Mouse (Mus musculus) midbrain, embryonic 15.5 days (tissue): Measurements from ENCODE around the gene Ankrd23. TPM values are rescaled to one million over a fixed set of nuclear protein-coding genes. Genes with fewer than 3 reads are reported as not detected.
A peak's percentile ranks its signal among the peaks of the same experiment; 100 is the strongest.

ENCODE experiments used
- ATAC-seq: fragments of 200-750 bp; cut with Nextera tagmentation; replicated peaks from 2 replicates; pipeline ENCODE4 v1.8.0; 2017; ENCODE audit warnings: moderate TSS enrichment
- H3K27ac ChIP-seq: fragments of 300-500 bp; sonication (generic); 2 replicates; pipeline ENCODE4 v1.5.1; 2015; ENCODE audit warnings: mild to moderate bottlenecking, inconsistent platforms
- H3K27me3 ChIP-seq: fragments of 300-500 bp; sonication (generic); replicated peaks from 2 replicates; pipeline ENCODE4 v1.6.1; 2015; ENCODE audit warnings: inconsistent platforms
- H3K36me3 ChIP-seq: fragments of 300-500 bp; sonication (generic); replicated peaks from 2 replicates; pipeline ENCODE4 v1.6.1; 2015; ENCODE audit warnings: inconsistent platforms
- H3K4me1 ChIP-seq: fragments of 300-500 bp; sonication (generic); 2 replicates; pipeline ENCODE4 v1.6.1; 2015; ENCODE audit warnings: inconsistent platforms
- H3K4me2 ChIP-seq: fragments of 300-500 bp; sonication (generic); 2 replicates; pipeline ENCODE4 v1.6.1; 2015; ENCODE audit warnings: inconsistent platforms, mild to moderate bottlenecking, moderate library complexity
- H3K4me3 ChIP-seq: fragments of 300-500 bp; sonication (generic); 2 replicates; pipeline ENCODE4 v1.5.1; 2015; ENCODE audit warnings: mild to moderate bottlenecking, inconsistent platforms
- H3K9ac ChIP-seq: fragments of 300-500 bp; sonication (generic); 2 replicates; pipeline ENCODE4 v1.6.1; 2015; ENCODE audit warnings: mild to moderate bottlenecking, inconsistent platforms
- H3K9me3 ChIP-seq: fragments of 300-500 bp; sonication (generic); 2 replicates; pipeline ENCODE4 v1.6.1; 2016; ENCODE audit warnings: inconsistent platforms
- WGBS: fragments of 180-500 bp; shearing (Covaris S2); methylation state at CpG from one replicate; pipeline ENCODE4 v1.1.7; 2015; ENCODE audit warnings: mixed read lengths; 5-methylcytosine and 5-hydroxymethylcytosine counted together
- polyA plus RNA-seq: library from polyadenylated mRNA; unstranded; fragments of >200 nt; fragmentation: Nextera tagmentation; extraction: Ambion mirVana; gene quantifications from 2 replicates; pipeline ENCODE4 v1.2.1, GENCODE M21; 2015

The Ankrd23 gene
- polyA plus RNA-seq, 1 experiment from 2014 or later, result 23.5 TPM

DNA sequence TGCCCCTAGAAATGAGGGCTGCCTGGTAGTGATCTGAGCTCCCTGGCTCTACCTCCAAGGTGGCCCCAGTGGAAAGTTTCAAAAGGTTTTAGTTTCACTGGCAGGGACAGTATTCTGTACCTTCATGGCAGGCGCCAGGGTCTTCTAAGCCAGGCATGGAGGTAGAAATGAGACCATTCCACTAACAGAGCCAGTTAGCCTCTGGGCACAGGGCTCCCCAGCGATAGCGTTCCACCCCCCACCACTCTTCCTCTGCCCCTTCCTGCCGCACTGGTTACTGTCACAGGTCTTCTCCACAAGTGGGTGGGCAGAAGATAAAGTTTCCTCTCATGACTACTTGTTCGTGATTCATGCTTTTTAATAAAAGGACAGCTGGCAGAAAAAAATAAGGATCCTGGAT, 23.2 kb upstream of the Ankrd23 start:
- H3K27me3 ChIP-seq, result no peaks in the 10 kb centered on the region
- H3K4me3 ChIP-seq, result no peak overlapping the region
- no peaks in the 10 kb centered on the region for H3K36me3 ChIP-seq
- peaks cover 20% of the 10 kb centered on the region for H3K4me1 ChIP-seq
- H3K4me2 ChIP-seq, result no peak overlapping the region
- no peaks in the 10 kb centered on the region for H3K9me3 ChIP-seq
- no peak overlapping the region for H3K9ac ChIP-seq
- ATAC-seq, result no peak
- no peak overlapping the region for H3K27ac ChIP-seq
- 78% methylated on average over 5 of the region's 5 CpGs for WGBS

DNA sequence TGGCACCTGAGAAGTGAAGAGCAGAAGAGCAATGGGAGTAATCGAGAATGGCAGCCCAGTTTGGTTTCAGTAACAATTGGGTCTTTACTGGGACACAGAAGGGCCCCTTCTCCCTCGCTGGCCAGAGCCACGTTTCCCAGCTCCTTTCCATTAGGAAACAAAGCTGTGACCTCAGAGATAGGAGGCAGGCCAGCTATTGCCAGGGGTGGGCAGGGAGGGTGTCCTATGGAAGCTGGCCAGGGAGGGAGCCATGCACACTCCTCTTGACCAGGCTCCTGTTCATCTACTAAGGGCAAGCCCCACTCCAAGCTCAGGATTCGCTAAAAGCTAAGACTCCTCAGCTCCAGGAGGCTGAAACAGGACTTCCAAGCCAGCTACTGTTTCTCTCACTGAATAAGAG, 22.6 kb upstream of the Ankrd23 start:
- ATAC-seq, result no peak
- Histone ChIP-seq H3K4me1 (peaks cover 27% of the 10 kb centered on the region), H3K4me2 (peak overlapping the region; percentile 96; the same call in 1 of the 2 replicates), H3K9ac (no peak overlapping the region), H3K9me3 (no peaks in the 10 kb centered on the region), H3K4me3 (no peak overlapping the region), H3K36me3 (no peaks in the 10 kb centered on the region), H3K27ac (no peak overlapping the region), H3K27me3 (no peaks in the 10 kb centered on the region)
- 10% methylated on average over 4 of the region's 4 CpGs for WGBS

DNA sequence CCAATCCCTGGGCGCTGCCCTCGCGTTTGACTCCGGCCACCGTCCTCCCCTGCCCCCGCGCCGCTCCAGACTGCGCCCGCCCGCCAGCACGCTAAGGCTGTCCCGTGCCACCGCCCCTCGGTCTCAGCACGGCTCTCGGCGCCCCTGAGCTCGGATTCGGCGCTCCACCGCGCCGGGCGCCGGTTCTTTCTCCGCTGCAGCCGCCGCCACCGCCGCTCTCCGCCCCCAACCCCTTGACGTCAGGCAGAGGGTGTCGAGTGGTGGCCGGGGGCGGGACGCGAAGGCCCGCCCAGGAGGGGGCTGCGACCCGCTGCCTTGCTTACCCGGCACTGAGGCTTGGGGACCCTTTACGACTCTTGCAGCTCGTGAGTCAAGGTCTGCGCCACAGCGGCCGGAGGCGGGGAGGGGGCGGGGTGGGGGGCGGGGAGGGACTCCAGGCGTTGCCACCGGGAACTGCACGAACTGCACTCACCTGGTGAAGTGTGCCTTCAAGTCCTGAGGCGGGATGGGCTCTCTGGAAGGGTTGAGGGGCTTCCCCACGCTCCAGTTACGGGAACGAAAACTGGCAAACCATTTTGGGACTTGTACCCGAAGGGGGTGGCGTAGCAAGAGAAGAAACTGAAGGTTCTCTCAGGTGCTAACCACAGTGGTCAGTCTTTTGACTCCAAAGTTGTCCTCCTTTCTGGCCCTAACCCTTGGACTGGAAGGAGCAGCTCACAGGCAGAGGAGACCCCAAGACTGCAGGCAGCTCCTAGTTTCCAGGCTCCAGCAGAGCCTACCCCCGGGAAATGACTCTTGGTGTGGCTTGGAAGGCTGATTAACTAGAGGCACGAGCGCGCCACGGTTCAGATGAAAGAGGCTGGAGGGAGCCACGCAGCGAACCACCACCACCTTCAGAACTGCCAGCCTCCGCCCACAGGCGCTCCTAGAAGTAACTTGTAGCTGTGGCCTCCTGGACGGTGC, 21.6 kb upstream of the Ankrd23 start, which contains the start of gene Sema4c:
Sema4c (minus strand) TSS at position 319 of the 963 bp plus-strand sequence.
- Histone ChIP-seq H3K27ac (peak within 1 kb of the TSS; percentile 97), H3K4me1 (peaks cover 33% of the 10 kb centered on the region), H3K36me3 (peaks cover 8% of the 10 kb centered on the region), H3K4me3 (peak within 1 kb of the TSS; percentile 94), H3K9ac (peak within 1 kb of the TSS; percentile 99), H3K9me3 (no peaks in the 10 kb centered on the region), H3K4me2 (peak within 1 kb of the TSS; percentile 96), H3K27me3 (no peaks in the 10 kb centered on the region)
- WGBS, result under 1% methylated on average over 68 of the region's 69 CpGs
- peak; percentile 68 for ATAC-seq

DNA sequence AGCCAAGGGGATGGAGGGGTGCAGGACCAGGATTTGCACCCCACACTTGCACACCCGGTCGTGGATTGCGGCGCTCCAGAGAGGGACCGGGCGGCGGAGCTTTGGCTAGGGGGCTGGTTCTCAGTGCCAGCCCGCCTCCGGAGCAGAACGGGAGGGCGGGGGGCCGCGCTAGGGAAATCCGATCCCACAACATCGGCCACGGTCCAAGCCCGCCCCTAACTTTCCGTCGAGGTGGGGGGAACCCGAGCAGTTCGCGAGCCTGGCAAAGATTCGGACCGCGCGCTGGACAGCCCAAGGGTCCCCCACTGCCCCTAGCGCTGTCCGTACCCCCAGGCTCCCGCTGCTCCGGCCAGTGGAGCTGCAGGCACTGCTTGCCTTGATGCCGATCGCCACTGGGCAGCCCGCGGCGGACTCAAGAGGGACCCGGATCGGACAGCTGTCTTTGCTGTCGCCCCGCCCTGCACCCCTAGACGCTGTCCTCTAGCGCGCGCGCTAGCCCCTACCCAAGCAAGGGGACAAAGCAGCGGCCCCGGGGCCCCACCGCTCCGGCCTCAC, 20.9 kb upstream of the Ankrd23 start:
- H3K4me2 ChIP-seq, result peak overlapping the region; percentile 96
- ATAC-seq, result peak; percentile 71
- under 1% methylated on average over 48 of the region's 48 CpGs for WGBS

DNA sequence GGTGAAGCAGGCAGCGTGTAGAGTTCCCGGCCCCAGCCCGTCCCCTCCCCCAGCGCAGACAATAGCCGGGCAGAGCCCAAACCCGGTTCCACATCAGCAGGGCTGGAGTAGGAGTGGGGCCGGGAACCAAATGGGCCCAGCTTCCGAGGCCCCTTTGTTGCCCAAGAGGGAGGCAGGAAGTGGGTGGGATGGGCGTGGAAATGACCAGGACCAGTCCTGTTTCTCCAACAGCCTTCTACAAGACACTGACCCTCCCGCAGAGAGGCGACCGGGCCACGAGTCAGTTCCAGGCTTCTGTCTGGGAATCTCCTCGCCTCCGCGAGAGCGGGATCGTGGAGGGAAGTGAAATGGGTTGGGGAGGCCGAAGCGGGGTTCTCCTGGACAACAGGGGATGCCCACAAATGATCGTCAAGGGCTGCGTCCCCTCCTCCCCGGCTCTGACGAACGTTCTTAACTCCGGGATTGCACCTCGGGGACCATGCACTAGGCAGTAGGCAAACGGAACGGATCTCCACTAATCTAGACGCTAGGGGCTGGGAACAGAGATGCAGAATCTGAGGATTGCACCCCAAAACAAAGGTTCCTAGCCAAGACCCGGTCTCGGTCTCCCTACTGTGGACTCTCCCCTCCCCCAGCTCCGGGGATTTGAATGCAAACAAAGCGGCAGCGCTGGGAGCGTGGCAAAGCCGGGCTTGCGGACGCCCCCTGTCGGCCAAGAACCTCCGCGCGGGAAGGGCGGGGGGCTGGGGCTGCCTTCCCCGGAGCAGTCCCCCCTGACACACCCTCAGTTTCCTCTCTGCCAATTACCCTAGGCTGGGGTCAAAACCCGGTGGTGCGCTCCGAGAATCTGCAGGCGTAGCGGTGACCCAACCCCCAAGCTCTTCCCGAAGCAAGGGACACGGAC, 20.1 kb upstream of the Ankrd23 start:
- ATAC-seq, result peak; percentile 81
- Histone ChIP-seq H3K4me3 (peak overlapping the region; percentile 94), H3K9me3 (no peaks in the 10 kb centered on the region), H3K27me3 (no peaks in the 10 kb centered on the region), H3K27ac (peak overlapping the region; percentile 97), H3K9ac (peak overlapping the region; percentile 99), H3K36me3 (peaks cover 23% of the 10 kb centered on the region), H3K4me1 (peaks cover 33% of the 10 kb centered on the region), H3K4me2 (peak overlapping the region; percentile 96)
- under 1% methylated on average over 51 of the region's 52 CpGs for WGBS

More for the DNA sequence above, 20.9 kb upstream of the Ankrd23 start:
- Histone ChIP-seq H3K9me3 (no peaks in the 10 kb centered on the region), H3K36me3 (peaks cover 16% of the 10 kb centered on the region), H3K9ac (peak overlapping the region; percentile 99), H3K27me3 (no peaks in the 10 kb centered on the region), H3K4me3 (peak overlapping the region; percentile 94), H3K4me1 (peaks cover 33% of the 10 kb centered on the region), H3K27ac (peak overlapping the region; percentile 97)

DNA sequence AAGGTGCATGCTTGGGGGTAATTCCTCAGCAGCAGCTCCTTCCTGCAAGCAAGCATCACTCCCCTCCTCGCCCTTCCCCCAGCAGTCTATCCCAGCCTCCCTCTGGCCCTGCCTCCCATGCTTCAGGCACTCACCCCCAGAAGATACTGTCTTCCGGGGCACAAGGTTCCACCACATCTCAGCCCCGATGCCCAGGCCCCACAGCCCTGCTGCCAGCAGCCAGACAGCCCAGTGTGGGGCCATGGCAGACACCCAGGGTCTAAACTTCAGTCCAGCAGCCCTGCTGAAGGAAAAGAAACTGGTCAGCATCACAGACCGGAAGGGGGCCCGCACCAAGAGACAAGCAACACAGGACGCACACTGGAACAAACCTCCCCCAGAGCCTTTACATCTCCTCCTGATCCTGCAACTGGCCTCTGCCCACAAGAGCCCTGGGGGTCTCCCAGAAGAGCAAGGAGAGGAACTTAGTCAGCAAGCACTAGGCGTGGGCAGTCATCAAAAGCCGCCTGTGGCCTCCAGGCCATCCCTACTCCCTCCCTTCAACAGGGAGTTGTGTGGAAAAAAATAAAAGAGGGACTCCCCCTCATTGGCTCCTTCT, 19.2 kb upstream of the Ankrd23 start:
- no peak for ATAC-seq
- 2% methylated on average over 8 of the region's 8 CpGs for WGBS
- Histone ChIP-seq H3K4me2 (peak overlapping the region; percentile 96), H3K9ac (peak overlapping the region; percentile 99), H3K36me3 (peaks cover 32% of the 10 kb centered on the region), H3K27me3 (no peaks in the 10 kb centered on the region), H3K9me3 (no peaks in the 10 kb centered on the region), H3K27ac (peak overlapping the region; percentile 97), H3K4me3 (peak overlapping the region; percentile 94), H3K4me1 (peaks cover 33% of the 10 kb centered on the region)

DNA sequence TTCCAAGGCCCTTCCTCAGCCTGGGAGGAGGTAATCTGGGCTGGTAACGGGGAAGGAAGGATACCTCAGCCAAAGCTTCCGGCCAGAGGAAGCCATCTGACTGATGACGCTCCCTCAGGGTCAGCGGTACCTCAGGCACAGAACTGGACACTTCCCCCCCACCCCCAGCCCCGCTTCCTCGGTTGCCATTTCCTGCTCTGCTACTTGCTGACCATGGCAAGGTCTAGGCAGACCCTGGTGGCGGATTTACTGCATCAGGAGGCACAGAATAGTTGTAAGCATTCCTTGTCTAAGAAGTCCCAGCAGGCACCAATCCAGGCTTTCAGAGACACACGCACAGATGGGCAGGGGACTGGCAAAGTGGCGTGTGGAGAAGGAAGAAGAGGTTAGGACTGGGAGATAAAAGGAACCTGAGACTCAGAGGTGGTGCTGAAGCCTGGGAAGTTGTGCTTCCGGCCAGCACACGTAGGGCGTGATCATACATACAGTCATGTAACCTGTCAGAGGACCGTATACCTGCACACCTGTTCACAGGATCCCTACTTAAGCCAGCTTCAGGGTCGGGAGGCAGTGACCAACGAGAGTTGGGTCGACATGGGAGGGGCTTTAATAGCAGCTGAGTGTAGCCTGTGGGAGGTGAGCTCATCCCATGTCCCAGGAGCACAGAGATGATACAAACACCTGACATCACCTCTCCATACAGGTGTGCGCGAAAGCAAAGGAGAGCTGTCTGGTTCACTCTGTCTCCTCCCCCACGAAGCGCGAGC, 18.1 kb upstream of the Ankrd23 start:
- no peak for ATAC-seq
- peak overlapping the region; percentile 97; the same call in 1 of the 2 replicates for H3K27ac ChIP-seq
- peak overlapping the region; percentile 96 for H3K4me2 ChIP-seq
- WGBS, result 71% methylated on average over 21 of the region's 21 CpGs
- peaks cover 33% of the 10 kb centered on the region for H3K4me1 ChIP-seq
- peaks cover 43% of the 10 kb centered on the region for H3K36me3 ChIP-seq
- peak overlapping the region; percentile 94 for H3K4me3 ChIP-seq
- H3K9me3 ChIP-seq, result no peaks in the 10 kb centered on the region
- peak overlapping the region; percentile 99 for H3K9ac ChIP-seq
- H3K27me3 ChIP-seq, result no peaks in the 10 kb centered on the region

DNA sequence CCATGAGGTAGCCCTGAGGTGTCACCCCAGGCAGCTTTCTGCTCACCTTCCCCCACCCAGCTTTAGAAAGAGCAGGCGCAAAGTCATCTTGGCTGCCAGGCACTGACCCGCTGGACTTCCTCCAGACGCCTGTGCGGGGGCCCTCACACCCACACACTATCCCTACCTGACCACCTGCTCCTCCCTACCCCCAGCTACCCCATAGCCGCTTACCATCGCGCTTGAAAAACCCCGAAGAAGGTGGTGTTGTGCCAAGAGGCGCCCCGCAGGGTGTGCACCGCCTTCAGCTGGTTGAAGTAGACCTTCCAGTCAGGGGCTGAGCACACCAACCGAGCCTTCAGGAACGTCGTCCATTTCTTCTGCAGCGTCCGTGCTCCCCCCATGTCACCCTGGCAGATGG, 15.8 kb upstream of the Ankrd23 start:
- H3K9me3 ChIP-seq, result no peaks in the 10 kb centered on the region
- no peaks in the 10 kb centered on the region for H3K27me3 ChIP-seq
- H3K27ac ChIP-seq, result no peak overlapping the region
- H3K4me2 ChIP-seq, result no peak overlapping the region
- no peak overlapping the region for H3K9ac ChIP-seq
- ATAC-seq, result no peak
- H3K4me3 ChIP-seq, result no peak overlapping the region
- WGBS, result 89% methylated on average over 16 of the region's 16 CpGs
- peaks cover 44% of the 10 kb centered on the region for H3K4me1 ChIP-seq
- peaks cover 49% of the 10 kb centered on the region for H3K36me3 ChIP-seq

DNA sequence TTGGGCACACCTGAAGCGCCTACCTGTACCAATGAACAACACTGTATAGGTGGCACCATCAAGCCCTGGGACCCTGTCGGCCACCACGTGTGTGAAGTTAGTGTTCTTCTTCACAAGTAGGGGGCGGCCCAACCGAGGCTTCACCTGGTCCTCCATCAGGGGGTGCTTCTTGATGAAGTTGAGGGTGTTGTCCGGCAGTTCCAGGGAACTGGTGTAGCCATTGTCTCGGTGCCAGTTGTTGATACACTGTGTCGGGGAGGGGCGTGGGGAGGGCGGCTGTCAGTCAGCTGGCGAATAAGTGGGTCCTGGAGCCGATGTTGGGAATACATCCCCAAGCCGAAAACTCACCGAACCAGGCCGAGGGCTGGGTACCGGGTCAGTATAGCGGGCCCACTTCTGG, 15.2 kb upstream of the Ankrd23 start:
- ATAC-seq, result no peak
- Histone ChIP-seq H3K9me3 (no peaks in the 10 kb centered on the region), H3K27me3 (no peaks in the 10 kb centered on the region), H3K27ac (no peak overlapping the region), H3K4me3 (no peak overlapping the region), H3K36me3 (peaks cover 49% of the 10 kb centered on the region), H3K4me2 (no peak overlapping the region), H3K4me1 (peaks cover 46% of the 10 kb centered on the region), H3K9ac (no peak overlapping the region)
- WGBS, result 90% methylated on average over 17 of the region's 17 CpGs

DNA sequence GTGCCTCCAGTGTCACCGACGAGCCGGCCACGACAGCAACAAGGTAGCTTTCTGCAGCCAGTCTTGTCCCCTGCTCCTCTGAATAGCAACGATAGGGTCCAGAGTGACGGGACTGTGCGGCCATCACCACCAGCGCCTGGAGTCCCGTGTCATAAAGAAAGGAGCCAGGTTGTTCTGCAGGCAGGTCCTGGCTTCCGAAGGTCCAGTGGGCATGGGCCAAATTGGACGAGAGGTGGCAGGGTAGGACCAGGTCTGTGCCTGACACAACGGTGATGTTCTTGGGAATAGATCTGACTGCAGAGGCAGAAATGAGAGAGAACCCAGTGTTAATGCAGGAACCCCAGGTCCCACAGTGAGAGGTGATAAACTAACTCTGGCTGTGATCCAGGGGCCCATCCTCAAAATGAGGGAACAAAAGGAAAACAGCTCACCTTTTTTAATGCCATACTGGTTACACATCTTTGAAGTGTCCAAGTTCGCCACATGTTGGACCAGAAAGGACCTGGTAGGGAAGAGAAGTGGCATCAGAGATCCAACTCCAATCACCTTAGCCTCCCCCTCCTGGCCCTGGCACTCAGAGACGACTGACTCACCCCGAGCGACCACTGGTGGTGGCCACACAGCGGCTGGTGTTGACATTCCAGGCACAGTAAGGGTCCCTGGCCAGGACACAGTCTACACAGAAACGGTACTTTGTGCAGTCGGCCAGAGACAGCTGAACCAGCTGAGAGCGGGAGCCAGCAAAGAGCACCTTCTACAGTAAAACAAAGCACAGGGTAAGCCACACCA, 13.6 kb upstream of the Ankrd23 start:
- H3K4me3 ChIP-seq, result no peak overlapping the region
- no peak overlapping the region for H3K27ac ChIP-seq
- WGBS, result 77% methylated on average over 20 of the region's 20 CpGs
- H3K27me3 ChIP-seq, result no peaks in the 10 kb centered on the region
- H3K4me2 ChIP-seq, result no peak overlapping the region
- no peak overlapping the region for H3K9ac ChIP-seq
- no peaks in the 10 kb centered on the region for H3K9me3 ChIP-seq
- ATAC-seq, result no peak
- H3K36me3 ChIP-seq, result peaks cover 49% of the 10 kb centered on the region
- H3K4me1 ChIP-seq, result peaks cover 52% of the 10 kb centered on the region
